Mouse (Mus musculus) gastrocnemius, postnatal 25 days (tissue): ENCODE measurements around the gene Crabp2. TPM values are rescaled to one million over a fixed set of nuclear protein-coding genes. Genes with fewer than 3 reads are reported as not detected.

Experiments
- DNase-seq: peaks from one replicate; pipeline ENCODE4 v3.0.0; 2022
- total RNA-seq, 2 experiments: library from RNA; stranded (reverse); gene quantifications; 1 replicate in 1 of 2; 2 replicates in 1 of 2; pipeline ENCODE4 v1.2.3; 2021

The Crabp2 gene
- total RNA-seq, 2 experiments from 2014 or later, result 0.31 TPM; not detected in 1

GRCm38 (mm10) chr3:87984094-87984493, 35.6 kb downstream of the Crabp2 start:
- no peak for DNase-seq

- no peak for DNase-seq
Measured at GRCm38 (mm10) chr3:87985505-87986320, 37.2 kb downstream of the Crabp2 start.

GRCm38 (mm10) chr3:87986868-87987267, 38.4 kb downstream of the Crabp2 start:
- peak; percentile 87 for DNase-seq

DNA sequence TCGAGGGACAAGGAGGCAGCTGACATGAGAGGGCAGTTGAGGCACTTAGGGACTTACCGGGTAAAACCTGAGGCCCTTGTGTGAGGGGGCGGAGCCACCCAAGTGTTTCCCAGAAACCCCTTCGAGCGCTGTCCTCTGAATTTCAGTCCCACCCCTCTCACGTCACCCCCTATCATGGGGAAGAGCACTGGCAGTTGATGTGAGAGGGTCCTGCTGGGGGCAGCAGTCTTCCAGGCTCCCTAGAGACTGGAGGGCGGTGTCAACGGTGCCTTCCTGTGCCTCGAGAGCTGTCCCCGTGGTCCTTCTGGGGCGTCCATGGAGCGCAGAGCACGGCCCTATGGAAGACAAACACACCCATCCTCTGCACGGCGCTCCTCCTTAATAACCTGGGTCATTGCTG, 39.2 kb downstream of the Crabp2 start:
- DNase-seq, result no peak

- DNase-seq, result no peak
Measured at GRCm38 (mm10) chr3:87988068-87988467, 39.6 kb downstream of the Crabp2 start.

- DNase-seq, result no peak
Measured at GRCm38 (mm10) chr3:87989935-87990334, 41.5 kb downstream of the Crabp2 start.

- no peak for DNase-seq
Measured at GRCm38 (mm10) chr3:87993436-87993835, 45.0 kb downstream of the Crabp2 start.

DNA sequence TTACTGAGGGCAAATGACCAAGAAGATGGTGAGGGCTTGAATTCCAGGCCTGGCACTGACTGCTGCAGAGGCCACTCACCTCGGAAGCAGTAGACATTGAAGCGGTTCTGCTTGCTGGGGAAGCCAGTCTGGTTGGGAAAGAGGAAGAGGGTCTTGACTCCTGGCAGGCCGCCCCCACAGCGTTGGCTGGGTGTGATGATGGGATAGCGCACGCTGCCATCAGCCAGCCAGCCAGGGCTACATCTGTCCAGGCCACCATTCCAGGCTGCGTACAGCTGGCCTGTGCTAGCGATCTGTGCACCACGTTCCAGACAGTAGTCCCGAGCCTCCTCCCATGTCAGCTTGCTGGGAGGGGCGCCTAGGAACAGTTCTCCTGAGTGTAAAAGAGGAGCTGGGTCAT, 46.9 kb downstream of the Crabp2 start:
- DNase-seq, result no peak

DNA sequence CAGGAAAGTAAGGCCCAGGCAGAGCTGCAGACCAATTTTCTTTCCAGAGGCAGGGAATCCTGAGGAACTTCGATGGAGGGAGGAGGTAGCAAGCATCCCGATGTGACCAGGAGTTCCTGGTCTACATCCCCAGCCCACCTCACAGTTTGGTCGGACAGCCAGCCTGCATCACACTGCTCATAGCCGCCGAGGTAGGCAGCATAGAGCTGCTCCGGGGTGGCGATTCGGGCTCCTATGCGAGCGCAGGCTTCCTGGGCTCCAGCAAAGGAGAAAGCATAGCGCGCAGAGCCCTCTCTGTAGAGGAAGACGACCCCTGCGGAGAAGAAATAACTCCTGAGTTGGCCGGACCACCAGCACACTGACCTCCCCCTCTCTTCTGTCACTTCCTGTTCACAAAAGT, 47.9 kb downstream of the Crabp2 start:
- no peak for DNase-seq

- no peak for DNase-seq
Measured at GRCm38 (mm10) chr3:87996971-87997614, 48.6 kb downstream of the Crabp2 start.

DNA sequence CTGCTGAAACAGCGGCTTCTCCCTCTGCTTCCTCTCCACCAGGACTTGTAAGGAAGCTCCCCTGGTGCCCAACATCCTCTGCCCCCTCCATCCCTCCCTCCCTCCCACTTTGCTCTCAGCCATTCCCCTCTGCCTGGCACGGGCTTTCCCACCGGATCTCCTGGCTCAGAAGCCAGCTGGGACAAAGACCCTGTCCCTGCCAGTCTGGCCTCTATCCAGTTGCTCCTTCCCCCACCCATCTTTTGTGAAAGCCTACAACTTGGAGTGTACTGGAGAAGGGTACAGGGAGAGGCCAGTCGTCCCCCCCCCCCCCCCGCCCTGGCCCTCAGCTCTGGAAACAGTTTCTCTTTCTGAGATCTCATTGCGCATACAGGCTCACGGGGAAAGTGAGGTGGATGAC, 50.3 kb downstream of the Crabp2 start:
- no peak for DNase-seq

GRCm38 (mm10) chr3:87999243-87999895, 50.9 kb downstream of the Crabp2 start:
- DNase-seq, result no peak

- DNase-seq, result no peak
Measured at GRCm38 (mm10) chr3:88000181-88000580, 51.7 kb downstream of the Crabp2 start, which contains the start of gene Bcan. TSS of gene Bcan (minus strand) at chr3:88000230.

- no peak for DNase-seq
Measured at GRCm38 (mm10) chr3:88000816-88001595, 52.5 kb downstream of the Crabp2 start.

GRCm38 (mm10) chr3:88002291-88002976, 54.0 kb downstream of the Crabp2 start:
- no peak for DNase-seq

Other genes with a start within 250 kb of the Crabp2 start
- under 1 TPM in 1 of 2 experiments, not detected in 1; 0.35 TPM for gene Lrrc71, start 200.0 kb upstream of the Crabp2 start, total RNA-seq
- gene Ntrk1, start 153.5 kb upstream of the Crabp2 start, total RNA-seq, result under 1 TPM in 1 of 2 experiments, not detected in 1; 0.11 TPM
- under 1 TPM; 0.29 to 0.31 TPM for gene Insrr, start 151.7 kb upstream of the Crabp2 start, total RNA-seq
- gene Pear1, start 124.4 kb upstream of the Crabp2 start, total RNA-seq, result 10 to 100 TPM in 1 of 2 experiments, 1 to 10 TPM in 1; 6.0 to 11.0 TPM
- under 1 TPM in 1 of 2 experiments, not detected in 1; 0.13 TPM for gene Sh2d2a, start 101.9 kb upstream of the Crabp2 start, total RNA-seq
- 10 to 100 TPM; 39.9 to 45.5 TPM for gene Prcc, start 63.1 kb upstream of the Crabp2 start, total RNA-seq
- 100 to 1,000 TPM; 167 to 171 TPM for gene Hdgf, start 42.3 kb upstream of the Crabp2 start, total RNA-seq
- 10 to 100 TPM; 43.9 to 44.7 TPM for gene Mrpl24, start 29.2 kb upstream of the Crabp2 start, total RNA-seq
- 1 to 10 TPM; 7.1 to 7.5 TPM for gene Isg20l2, start 18.4 kb upstream of the Crabp2 start, total RNA-seq
- gene Rrnad1, start 17.9 kb upstream of the Crabp2 start, total RNA-seq, result 1 to 10 TPM; 4.0 to 4.2 TPM
- 10 to 100 TPM; 21.0 to 22.0 TPM for gene Nes, start 22.4 kb downstream of the Crabp2 start, total RNA-seq
- gene Bcan, start 51.6 kb downstream of the Crabp2 start, total RNA-seq, result not detected
- not detected for gene Hapln2, start 78.9 kb downstream of the Crabp2 start, total RNA-seq
- gene Gpatch4, start 94.4 kb downstream of the Crabp2 start, total RNA-seq, result 10 to 100 TPM; 13.1 to 16.7 TPM
- gene Naxe, start 109.8 kb downstream of the Crabp2 start, total RNA-seq, result 10 to 100 TPM; 36.5 to 39.7 TPM
- not detected for gene Ttc24, start 129.6 kb downstream of the Crabp2 start, total RNA-seq
- under 1 TPM; 0.61 to 0.62 TPM for gene Iqgap3, start 133.3 kb downstream of the Crabp2 start, total RNA-seq
- 100 to 1,000 TPM; 156 to 164 TPM for gene Mef2d, start 193.7 kb downstream of the Crabp2 start, total RNA-seq